Mouse (Mus musculus) naive thymus-derived CD4-positive, alpha-beta T cell, adult 2 months (primary cell): ENCODE results near the gene Xcr1.

ENCODE experiments used
- DNase-seq: peaks from one replicate; pipeline ENCODE4 v3.0.0-alpha.2; 2011; ENCODE audit warnings: low read depth

Xcr1 gene

GRCm38 (mm10) chr9:123814821-123815220, 47.0 kb downstream of the Xcr1 start:
- no peak for DNase-seq

DNA sequence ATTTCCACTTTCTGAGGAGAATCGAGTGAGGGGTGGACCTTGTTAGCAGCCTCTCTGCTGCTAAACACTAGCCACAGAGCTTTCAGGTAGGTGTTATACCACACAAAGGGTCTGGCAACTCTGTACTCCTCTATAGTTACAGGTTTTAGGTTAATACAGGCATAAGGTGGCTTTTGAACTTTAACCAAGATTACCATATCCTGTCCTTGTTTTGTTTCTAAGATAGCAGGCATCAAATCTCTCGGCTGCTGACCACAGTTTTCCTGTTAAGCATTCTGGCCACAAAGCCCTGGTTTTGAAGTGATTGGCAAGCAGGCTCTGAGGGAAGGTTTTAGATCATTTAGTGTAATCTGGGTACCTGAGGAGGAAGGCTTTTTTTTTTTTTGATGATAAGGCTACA, 47.5 kb downstream of the Xcr1 start:
- DNase-seq: peak; percentile 74

GRCm38 (mm10) chr9:123811831-123812230, 50.0 kb downstream of the Xcr1 start:
- peak; percentile 50 for DNase-seq

- DNase-seq: no peak
Measured at GRCm38 (mm10) chr9:123808583-123808982, 53.2 kb downstream of the Xcr1 start.

- DNase-seq: peak; percentile 77
Measured at GRCm38 (mm10) chr9:123806267-123806666, 55.6 kb downstream of the Xcr1 start, which contains the start of gene Cxcr6. Gene Cxcr6, plus strand, starts transcription at chr9:123806475.

DNA sequence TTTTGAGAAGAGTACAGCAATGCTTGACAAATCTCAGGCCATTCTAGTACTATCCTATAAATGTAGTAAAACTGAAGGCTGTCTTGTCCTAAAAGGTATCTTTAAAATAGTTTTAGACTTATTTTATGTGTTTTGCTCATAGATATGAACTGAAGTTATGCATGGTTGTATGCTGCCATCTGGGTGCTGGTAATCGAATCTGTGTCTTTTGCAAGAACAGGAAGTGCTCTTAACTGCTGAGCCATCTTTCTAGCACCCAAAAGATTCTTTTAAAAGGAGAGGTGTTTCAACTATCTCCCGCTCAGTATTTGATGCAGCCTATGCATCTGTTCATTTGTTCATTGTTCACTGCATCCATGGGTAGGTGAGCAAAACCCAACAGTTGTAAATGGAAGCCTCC, 56.6 kb downstream of the Xcr1 start:
- peak; percentile 56 for DNase-seq

DNA sequence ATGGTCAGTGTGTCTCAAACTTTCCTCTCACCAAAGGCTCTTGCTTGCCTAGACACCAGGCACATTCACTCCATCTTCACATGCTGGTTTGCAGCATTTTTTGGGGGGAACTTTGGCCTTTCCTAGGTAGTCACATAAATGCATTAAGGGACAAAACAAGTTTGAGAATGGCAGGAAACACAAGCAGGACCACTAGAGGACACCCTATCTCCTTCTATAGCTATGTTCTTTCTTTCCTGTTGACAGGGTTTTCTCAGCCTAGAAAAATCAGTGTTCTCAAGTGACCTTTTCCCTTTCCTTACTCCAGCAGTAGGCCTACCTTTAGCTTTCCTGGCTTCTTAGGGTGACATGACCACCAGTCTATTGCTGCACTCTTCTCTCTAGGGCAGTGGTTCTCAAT, 58.9 kb downstream of the Xcr1 start:
- peak; percentile 36 for DNase-seq

GRCm38 (mm10) chr9:123802421-123802820, 59.4 kb downstream of the Xcr1 start:
- no peak for DNase-seq
